Mouse (Mus musculus): ENCODE results near the gene Mical3. TPM values are rescaled to one million over a fixed set of nuclear protein-coding genes. Genes with fewer than 3 reads are reported as not detected.

Mical3 gene
- polyA plus RNA-seq, 2 experiments, result 13.3 to 17.3 TPM

DNA sequence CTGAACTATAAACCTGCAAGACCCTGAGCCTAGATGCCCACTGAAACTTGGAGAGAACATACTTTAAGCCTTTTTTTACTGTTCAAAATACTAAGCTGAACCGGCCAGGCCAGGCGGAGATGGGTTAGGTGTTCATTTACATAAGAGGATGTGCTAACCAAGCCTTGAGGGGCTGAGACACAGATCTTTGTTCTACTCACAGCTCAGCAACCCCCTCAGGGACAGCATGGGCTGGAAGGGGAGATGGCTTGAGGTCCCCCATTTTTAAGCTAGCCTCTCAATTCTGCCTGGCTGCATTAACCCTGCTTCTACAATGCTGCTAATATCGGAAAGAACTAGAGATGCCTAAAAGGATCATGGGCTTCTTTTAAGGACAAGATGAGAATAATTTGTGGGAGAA is 191.0 kb downstream of the Mical3 start:
- H3K36me3 ChIP-seq (ENCODE audit: control insufficient read depth, insufficient read depth, low read length), result peaks cover 2% of the 10 kb centered on the region; the same call in 1 of the 2 replicates
- TF ChIP-seq POLR2A (IDR thresholded peaks at IDR 0.05; ENCODE audit: borderline replicate concordance, extremely low read depth, insufficient read depth, insufficient read length), result no peak
- WGBS, result 85% methylated on average over 3 of the region's 3 CpGs
- no peak overlapping the region for H3K27ac ChIP-seq (replicated peaks; ENCODE audit: low read depth, low read length)
- H3K4me2 ChIP-seq (replicated peaks; ENCODE audit: low read depth, low read length, severe bottlenecking), result no peak overlapping the region
- DNase-seq (ENCODE audit: low spot score) (no peak), ATAC-seq (ENCODE audit: low FRiP score, low read depth) (no peak)
- no peak overlapping the region for H3K4me3 ChIP-seq (replicated peaks; ENCODE audit: low read length)
- no peak overlapping the region for H3K9ac ChIP-seq (ENCODE audit: low read depth, low read length, severe bottlenecking)
- no peaks in the 10 kb centered on the region for H3K9me3 ChIP-seq (ENCODE audit: control insufficient read depth, low read length)
- H3K4me1 ChIP-seq (ENCODE audit: control insufficient read depth, insufficient read depth, low read length), result no peaks in the 10 kb centered on the region
- H3K27me3 ChIP-seq (ENCODE audit: control insufficient read depth, insufficient read depth, low read length), result no peaks in the 10 kb centered on the region

DNA sequence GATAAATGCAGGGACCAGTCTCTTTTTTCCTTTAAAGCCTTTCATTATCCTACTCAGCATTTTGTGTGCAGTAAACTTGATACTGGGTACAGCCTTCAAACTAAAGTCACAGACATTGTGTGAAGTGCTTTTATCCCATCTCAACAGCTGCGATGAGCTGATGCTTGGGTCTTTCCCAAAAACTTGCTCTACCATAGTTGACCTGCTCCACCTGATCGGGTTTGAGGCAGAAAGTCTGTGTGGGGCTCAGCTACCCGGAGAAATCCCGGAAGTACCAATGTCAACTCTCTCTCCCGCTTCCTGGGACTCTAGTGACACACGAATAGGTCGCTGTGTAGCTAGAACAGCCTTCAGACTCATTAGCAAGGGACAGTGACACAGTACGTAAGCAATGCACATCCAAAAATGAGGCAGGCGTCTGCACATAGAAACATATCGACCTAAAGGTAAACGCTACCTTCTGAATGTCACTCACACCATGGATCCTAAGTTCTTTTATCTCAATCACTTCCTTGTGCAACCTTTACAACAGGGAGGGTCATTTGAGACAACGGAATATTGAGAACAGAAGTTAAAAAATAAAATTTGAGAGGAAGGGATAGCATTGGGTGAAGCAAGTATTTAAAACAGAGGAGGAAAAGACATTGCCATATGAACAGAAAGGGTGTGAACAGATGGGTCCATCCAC is 191.9 kb downstream of the Mical3 start:
- DNase-seq (ENCODE audit: low spot score) (no peak), ATAC-seq (ENCODE audit: low FRiP score, low read depth) (no peak)
- Histone ChIP-seq H3K4me2 (replicated peaks; ENCODE audit: low read depth, low read length, severe bottlenecking) (no peak overlapping the region), H3K27ac (replicated peaks; ENCODE audit: low read depth, low read length) (no peak overlapping the region), H3K9me3 (ENCODE audit: control insufficient read depth, low read length) (no peaks in the 10 kb centered on the region), H3K4me3 (replicated peaks; ENCODE audit: low read length) (no peak overlapping the region), H3K27me3 (ENCODE audit: control insufficient read depth, insufficient read depth, low read length) (no peaks in the 10 kb centered on the region), H3K4me1 (ENCODE audit: control insufficient read depth, insufficient read depth, low read length) (no peaks in the 10 kb centered on the region), H3K9ac (ENCODE audit: low read depth, low read length, severe bottlenecking) (no peak overlapping the region), H3K36me3 (ENCODE audit: control insufficient read depth, insufficient read depth, low read length) (peaks cover 10% of the 10 kb centered on the region; the same call in 1 of the 2 replicates)
- TF ChIP-seq POLR2A (IDR thresholded peaks at IDR 0.05; ENCODE audit: borderline replicate concordance, extremely low read depth, insufficient read depth, insufficient read length), result no peak
- 86% methylated on average over 12 of the region's 12 CpGs for WGBS

DNA sequence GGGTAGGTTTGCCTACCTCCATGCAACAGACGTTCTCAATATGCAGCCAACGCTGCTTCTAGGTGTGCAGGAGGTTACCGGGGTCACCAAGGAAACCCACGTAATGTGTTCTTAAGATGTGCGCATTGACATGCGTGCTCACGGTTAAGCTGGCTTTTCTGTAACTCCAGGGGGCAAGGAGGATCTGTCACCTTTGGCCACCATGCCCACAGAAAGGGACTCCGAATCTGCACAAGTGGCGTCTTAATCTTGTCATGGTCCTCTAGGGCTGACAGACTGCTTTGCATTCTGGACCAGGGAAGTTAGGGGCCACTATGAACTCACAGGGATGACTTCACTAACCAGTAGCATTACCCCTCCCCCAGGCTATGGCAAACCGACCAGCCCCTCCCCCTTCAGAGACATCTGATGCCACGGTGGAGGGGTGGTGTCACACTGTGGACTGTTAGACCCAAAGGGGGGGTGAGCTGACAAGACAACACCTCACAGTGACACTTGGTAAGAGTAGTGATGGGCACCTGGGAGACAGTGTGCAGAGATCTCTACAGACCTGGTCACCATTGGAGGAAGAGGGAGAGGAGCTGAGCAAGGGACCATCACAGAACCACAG is 192.7 kb downstream of the Mical3 start:
- H3K27me3 ChIP-seq (ENCODE audit: control insufficient read depth, insufficient read depth, low read length), result no peaks in the 10 kb centered on the region
- WGBS, result 76% methylated on average over 11 of the region's 11 CpGs
- DNase-seq (ENCODE audit: low spot score) (no peak), ATAC-seq (ENCODE audit: low FRiP score, low read depth) (no peak)
- H3K4me2 ChIP-seq (replicated peaks; ENCODE audit: low read depth, low read length, severe bottlenecking), result no peak overlapping the region
- H3K9ac ChIP-seq (ENCODE audit: low read depth, low read length, severe bottlenecking), result no peak overlapping the region
- no peak overlapping the region for H3K27ac ChIP-seq (replicated peaks; ENCODE audit: low read depth, low read length)
- no peaks in the 10 kb centered on the region for H3K9me3 ChIP-seq (ENCODE audit: control insufficient read depth, low read length)
- no peaks in the 10 kb centered on the region for H3K4me1 ChIP-seq (ENCODE audit: control insufficient read depth, insufficient read depth, low read length)
- peaks cover 13% of the 10 kb centered on the region; the same call in 1 of the 2 replicates for H3K36me3 ChIP-seq (ENCODE audit: control insufficient read depth, insufficient read depth, low read length)
- no peak overlapping the region for H3K4me3 ChIP-seq (replicated peaks; ENCODE audit: low read length)
- no peak for TF ChIP-seq POLR2A (IDR thresholded peaks at IDR 0.05; ENCODE audit: borderline replicate concordance, extremely low read depth, insufficient read depth, insufficient read length)

DNA sequence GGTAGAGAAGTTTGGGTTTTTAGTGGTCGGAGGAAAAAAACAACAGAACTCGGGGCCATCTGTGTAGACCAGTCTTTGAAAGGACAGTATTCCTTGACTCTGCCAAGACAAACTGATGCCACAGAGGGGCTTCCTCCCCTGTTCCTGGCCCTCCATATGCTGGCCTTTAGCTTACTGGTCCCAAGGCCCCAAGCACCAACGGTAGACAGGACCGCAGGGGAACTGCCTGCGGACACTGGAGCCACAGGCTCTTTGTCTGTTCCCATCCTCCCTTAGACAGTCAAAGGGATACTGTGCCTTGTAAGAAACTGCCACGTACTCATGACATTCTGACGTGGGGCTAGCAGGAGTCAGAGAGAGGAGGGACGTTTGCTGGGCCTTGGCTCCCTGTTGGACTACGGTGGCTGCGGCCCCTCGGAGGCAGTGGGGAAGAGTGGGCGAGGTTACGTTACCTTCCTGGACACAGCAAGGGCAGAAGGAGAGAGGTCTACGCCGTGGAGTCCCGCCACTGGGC is 193.6 kb downstream of the Mical3 start:
- DNase-seq (ENCODE audit: low spot score) (no peak), ATAC-seq (ENCODE audit: low FRiP score, low read depth) (no peak)
- no peak overlapping the region for H3K4me3 ChIP-seq (replicated peaks; ENCODE audit: low read length)
- no peak overlapping the region for H3K27ac ChIP-seq (replicated peaks; ENCODE audit: low read depth, low read length)
- H3K36me3 ChIP-seq (ENCODE audit: control insufficient read depth, insufficient read depth, low read length), result peaks cover 21% of the 10 kb centered on the region
- no peak for TF ChIP-seq POLR2A (IDR thresholded peaks at IDR 0.05; ENCODE audit: borderline replicate concordance, extremely low read depth, insufficient read depth, insufficient read length)
- no peaks in the 10 kb centered on the region for H3K27me3 ChIP-seq (ENCODE audit: control insufficient read depth, insufficient read depth, low read length)
- H3K9ac ChIP-seq (ENCODE audit: low read depth, low read length, severe bottlenecking), result no peak overlapping the region
- no peaks in the 10 kb centered on the region for H3K9me3 ChIP-seq (ENCODE audit: control insufficient read depth, low read length)
- WGBS, result 85% methylated on average over 16 of the region's 16 CpGs
- no peak overlapping the region for H3K4me2 ChIP-seq (replicated peaks; ENCODE audit: low read depth, low read length, severe bottlenecking)
- H3K4me1 ChIP-seq (ENCODE audit: control insufficient read depth, insufficient read depth, low read length), result no peaks in the 10 kb centered on the region

DNA sequence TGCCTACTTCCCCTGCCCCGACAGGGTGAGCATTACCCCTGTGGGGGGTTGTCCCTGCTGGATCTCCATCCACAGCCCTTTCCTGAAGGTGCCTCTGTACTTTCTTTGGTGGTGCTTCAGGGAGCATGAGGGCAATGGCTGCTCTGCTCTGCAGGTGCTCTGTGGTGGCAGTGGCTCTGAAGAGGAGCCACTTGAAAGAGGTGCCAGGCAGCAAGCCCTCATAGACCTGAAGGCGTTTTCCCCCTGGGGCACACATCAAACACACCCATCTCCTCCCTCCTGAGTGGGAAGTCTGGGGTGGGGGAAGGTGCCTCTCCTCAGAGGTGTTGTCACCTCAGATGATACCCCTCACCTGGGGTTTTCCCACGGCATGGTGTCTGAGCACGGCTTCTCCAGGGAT is 196.6 kb downstream of the Mical3 start:
- Histone ChIP-seq H3K27ac (replicated peaks; ENCODE audit: low read depth, low read length) (no peak overlapping the region), H3K27me3 (ENCODE audit: control insufficient read depth, insufficient read depth, low read length) (no peaks in the 10 kb centered on the region), H3K9ac (ENCODE audit: low read depth, low read length, severe bottlenecking) (no peak overlapping the region), H3K9me3 (ENCODE audit: control insufficient read depth, low read length) (no peaks in the 10 kb centered on the region), H3K4me3 (replicated peaks; ENCODE audit: low read length) (no peak overlapping the region), H3K36me3 (ENCODE audit: control insufficient read depth, insufficient read depth, low read length) (peaks cover 27% of the 10 kb centered on the region), H3K4me2 (replicated peaks; ENCODE audit: low read depth, low read length, severe bottlenecking) (no peak overlapping the region), H3K4me1 (ENCODE audit: control insufficient read depth, insufficient read depth, low read length) (no peaks in the 10 kb centered on the region)
- no peak for TF ChIP-seq POLR2A (IDR thresholded peaks at IDR 0.05; ENCODE audit: borderline replicate concordance, extremely low read depth, insufficient read depth, insufficient read length)
- 63% methylated on average over 4 of the region's 4 CpGs for WGBS
- DNase-seq (ENCODE audit: low spot score), result no peak
- no peak for ATAC-seq (ENCODE audit: low FRiP score, low read depth)

Measured in limb, embryonic 14.5 days (tissue).